Mouse (Mus musculus): ENCODE measurements around the gene Best1. TPM values are rescaled to one million over a fixed set of nuclear protein-coding genes. Genes with fewer than 3 reads are reported as not detected.

Gene Best1
- not detected in 2 replicates for total RNA-seq (2015; ENCODE audit: low replicate concordance)
- not detected in 2 replicates for total RNA-seq (2017; ENCODE audit: low replicate concordance)

GRCm38 (mm10) chr19:10001206-10001969, at the start of gene Best1, which contains the start of gene Rab3il1:
Gene Best1, minus strand, starts transcription at chr19:10001633.
Gene Rab3il1, plus strand, starts transcription at chr19:10001669.
- ATAC-seq (replicated peaks; ENCODE audit: low FRiP score, poor library complexity, severe bottlenecking): no peak

- ATAC-seq (replicated peaks; ENCODE audit: low FRiP score, poor library complexity, severe bottlenecking): no peak
Measured at GRCm38 (mm10) chr19:10050438-10050837, 49.0 kb upstream of the Best1 start.

GRCm38 (mm10) chr19:10049533-10049932, 48.1 kb upstream of the Best1 start:
- no peak for ATAC-seq (replicated peaks; ENCODE audit: low FRiP score, poor library complexity, severe bottlenecking)

DNA sequence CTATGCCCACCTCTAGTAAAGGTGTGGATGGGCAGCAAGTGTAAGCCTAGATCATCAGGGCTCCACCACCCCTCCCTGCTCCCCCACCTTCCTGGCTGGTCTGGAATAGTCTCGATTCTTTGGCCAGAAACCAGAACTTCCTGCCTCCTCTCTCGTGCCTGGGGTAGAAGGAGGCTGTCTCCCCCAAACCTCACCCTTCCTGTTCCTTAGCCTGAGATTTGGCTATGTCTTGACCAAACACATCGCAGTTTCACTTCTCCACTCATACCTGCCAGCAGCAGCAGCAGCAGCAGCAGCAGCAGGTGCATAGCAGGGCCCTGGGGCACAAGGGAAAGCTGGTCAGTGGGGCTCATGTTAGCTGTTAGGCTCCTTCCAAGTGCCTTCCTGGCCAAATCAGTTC, 45.5 kb upstream of the Best1 start:
- ATAC-seq (replicated peaks; ENCODE audit: low FRiP score, poor library complexity, severe bottlenecking): no peak

- ATAC-seq (replicated peaks; ENCODE audit: low FRiP score, poor library complexity, severe bottlenecking): no peak
Measured at GRCm38 (mm10) chr19:10046346-10046745, 44.9 kb upstream of the Best1 start.

- ATAC-seq (replicated peaks; ENCODE audit: low FRiP score, poor library complexity, severe bottlenecking): no peak
Measured at GRCm38 (mm10) chr19:10045707-10046106, 44.3 kb upstream of the Best1 start.

DNA sequence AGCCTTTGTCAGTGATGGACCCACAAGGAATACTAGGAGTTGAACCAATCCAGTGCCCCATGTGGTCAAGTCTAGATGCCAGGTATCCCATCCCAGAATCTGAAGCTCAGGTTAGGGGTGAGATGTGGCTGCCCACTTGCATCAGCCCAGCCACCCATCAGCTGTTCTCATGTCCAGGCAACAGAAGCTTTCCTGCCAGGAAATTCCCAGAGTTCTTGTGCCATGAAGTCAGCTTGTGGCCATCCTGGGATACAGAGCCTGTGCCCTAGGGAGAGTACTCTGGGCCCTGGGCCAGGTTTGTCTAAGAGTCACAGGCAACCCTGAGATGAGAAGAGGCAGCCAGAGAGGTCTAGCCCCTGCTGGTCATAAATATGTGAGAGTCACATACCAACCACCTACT, 42.2 kb upstream of the Best1 start:
- ATAC-seq (replicated peaks; ENCODE audit: low FRiP score, poor library complexity, severe bottlenecking): no peak

GRCm38 (mm10) chr19:10042816-10043215, 41.4 kb upstream of the Best1 start:
- ATAC-seq (replicated peaks; ENCODE audit: low FRiP score, poor library complexity, severe bottlenecking): no peak

DNA sequence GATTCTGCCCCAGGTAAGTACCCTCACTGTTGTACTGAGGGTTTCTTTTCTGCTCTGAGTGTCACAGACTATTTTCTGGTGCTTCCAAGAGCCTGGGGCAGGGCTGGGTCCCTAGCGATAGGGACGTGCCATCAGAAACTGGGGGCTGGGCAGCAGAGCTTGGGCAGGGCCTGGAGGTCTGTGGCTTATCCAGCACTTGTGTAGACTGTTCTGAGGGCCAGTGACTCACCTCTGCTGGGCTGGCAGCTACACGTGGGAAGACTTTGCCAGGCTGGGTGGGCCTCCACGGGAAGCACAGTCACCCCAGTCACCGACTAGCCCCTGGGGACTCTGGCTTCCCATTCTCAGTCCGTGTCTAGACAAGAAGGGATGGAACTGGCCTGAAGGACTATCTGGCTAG, 40.8 kb upstream of the Best1 start:
- peak; percentile 18; the same call in 1 of the 2 replicates for ATAC-seq (replicated peaks; ENCODE audit: low FRiP score, poor library complexity, severe bottlenecking)

GRCm38 (mm10) chr19:10041388-10042148, 40.1 kb upstream of the Best1 start, which contains the start of gene Fads3:
Gene Fads3, plus strand, starts transcription at chr19:10041569.
- peak; percentile 45 for ATAC-seq (replicated peaks; ENCODE audit: low FRiP score, poor library complexity, severe bottlenecking)

GRCm38 (mm10) chr19:10040866-10041387, 39.5 kb upstream of the Best1 start:
- 0 out of 2 replicates have a peak, but pooled peaks have one; percentile 1 for ATAC-seq (replicated peaks; ENCODE audit: low FRiP score, poor library complexity, severe bottlenecking)

GRCm38 (mm10) chr19:10039615-10040014, 38.2 kb upstream of the Best1 start:
- no peak for ATAC-seq (replicated peaks; ENCODE audit: low FRiP score, poor library complexity, severe bottlenecking)

- ATAC-seq (replicated peaks; ENCODE audit: low FRiP score, poor library complexity, severe bottlenecking): no peak
Measured at GRCm38 (mm10) chr19:10038910-10039309, 37.5 kb upstream of the Best1 start.

DNA sequence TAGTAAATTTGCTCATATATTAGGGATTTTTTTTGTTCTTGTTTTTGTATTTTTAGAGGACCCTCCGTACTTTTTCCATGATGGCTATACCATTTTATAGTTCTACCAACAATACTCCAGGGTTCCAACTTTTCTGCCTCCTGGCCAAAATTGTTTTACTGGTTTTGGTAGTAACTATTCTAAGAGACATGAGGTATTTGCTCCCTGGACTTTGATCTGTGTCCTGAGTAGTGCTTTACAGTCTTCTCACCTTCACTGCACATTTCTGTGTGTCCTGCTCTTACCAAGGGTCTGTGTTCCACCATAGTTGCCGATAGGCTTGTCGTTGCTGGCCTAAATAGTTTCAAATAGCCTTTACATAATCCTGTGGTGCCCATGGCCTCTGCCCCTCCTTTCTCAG, 36.9 kb upstream of the Best1 start:
- ATAC-seq (replicated peaks; ENCODE audit: low FRiP score, poor library complexity, severe bottlenecking): no peak

DNA sequence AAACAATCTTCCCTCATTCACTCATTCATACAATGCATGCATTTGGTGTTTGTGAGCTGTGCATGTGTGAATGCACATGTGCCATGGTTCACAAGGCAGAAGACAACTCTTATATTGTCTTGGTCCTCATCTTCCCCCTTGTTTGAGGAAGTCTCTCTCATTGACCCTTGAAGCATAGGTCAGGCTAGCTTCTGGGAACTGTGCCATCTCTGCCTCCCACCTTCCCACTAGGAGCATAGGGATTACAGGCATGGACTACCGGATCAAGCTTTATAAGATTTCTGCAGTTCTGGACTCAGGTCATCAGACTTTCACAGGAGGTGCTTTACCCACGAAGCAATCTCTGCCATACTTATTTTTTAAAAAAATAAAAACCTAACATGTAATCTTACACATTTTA, 36.1 kb upstream of the Best1 start:
- ATAC-seq (replicated peaks; ENCODE audit: low FRiP score, poor library complexity, severe bottlenecking): no peak

- peak; percentile 29; the same call in 1 of the 2 replicates for ATAC-seq (replicated peaks; ENCODE audit: low FRiP score, poor library complexity, severe bottlenecking)
Measured at GRCm38 (mm10) chr19:10034785-10035447, 33.5 kb upstream of the Best1 start.

DNA sequence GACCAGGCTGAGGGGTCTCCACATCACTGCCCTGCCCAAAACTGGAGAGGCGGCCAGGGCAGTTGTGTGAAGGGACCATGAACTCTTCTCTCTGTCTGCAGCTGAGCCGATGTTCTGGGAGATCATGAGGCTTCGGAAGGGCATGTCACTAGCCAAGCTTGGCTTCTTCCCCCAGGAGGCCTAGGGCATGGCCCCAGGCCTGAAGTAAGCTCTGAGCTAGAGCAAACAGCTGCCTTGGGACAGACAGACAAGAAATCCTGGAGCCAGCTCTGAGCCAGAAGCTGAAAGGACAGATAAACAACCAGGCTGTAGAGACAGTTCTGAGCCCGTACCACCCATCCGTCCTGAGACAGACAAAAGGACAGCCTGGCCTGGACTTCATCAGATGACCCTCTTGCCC, 32.9 kb upstream of the Best1 start:
- ATAC-seq (replicated peaks; ENCODE audit: low FRiP score, poor library complexity, severe bottlenecking): no peak

DNA sequence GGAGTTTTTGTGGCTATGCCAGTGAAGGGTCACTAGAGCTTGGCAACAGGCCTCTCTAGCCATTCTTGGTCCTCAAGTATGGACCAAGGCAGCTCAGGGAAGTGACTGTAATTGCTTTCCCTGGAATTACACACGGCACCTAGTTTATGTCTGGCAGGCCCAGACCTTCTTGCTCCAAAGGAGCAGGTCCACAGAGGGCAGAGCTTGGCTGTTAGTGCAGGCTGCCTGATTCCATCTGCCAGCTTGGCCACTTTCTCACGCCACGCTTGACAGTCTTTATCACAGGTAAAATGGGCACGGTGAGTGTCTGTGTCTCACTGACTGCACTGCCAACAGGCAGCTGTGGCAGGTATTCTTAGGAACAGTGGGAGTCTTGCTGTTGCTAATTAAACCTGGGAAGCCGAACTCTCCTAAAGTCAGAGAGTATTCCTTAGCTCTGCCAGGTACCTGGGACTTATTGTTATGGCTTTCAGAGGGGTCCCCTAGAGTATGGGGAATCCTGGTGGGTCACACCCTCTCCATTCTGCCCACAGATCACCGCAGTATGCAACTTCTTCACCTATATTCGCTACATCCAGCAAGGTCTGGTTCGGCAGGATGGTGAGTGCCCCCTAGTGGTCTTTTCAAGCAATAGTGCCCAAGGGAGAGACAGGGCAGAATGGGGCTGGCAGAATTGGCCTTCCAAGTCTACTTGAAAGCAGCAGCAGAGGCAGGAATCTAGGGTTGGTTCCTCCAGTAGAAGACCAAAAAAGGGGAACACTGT, 32.0 kb upstream of the Best1 start:
- peak; percentile 56 for ATAC-seq (replicated peaks; ENCODE audit: low FRiP score, poor library complexity, severe bottlenecking)

- no peak for ATAC-seq (replicated peaks; ENCODE audit: low FRiP score, poor library complexity, severe bottlenecking)
Measured at GRCm38 (mm10) chr19:10029746-10030145, 28.3 kb upstream of the Best1 start.

Data from erythroblast, adult 5-6 weeks (primary cell).